Mouse (Mus musculus) ES-E14 (cell line): ENCODE data around the gene Fancg.

Source experiments
- CHD2 ChIP-seq: IDR thresholded peaks from 2 replicates; pipeline ENCODE4 v1.6.1; 2014; ENCODE audit warnings: mild to moderate bottlenecking, low read depth, low read length, inconsistent platforms
- MAFK ChIP-seq: IDR thresholded peaks from 2 replicates; pipeline ENCODE4 v1.6.1; 2014; ENCODE audit warnings: mild to moderate bottlenecking, low read depth, low read length, inconsistent platforms; ENCODE audit not compliant: insufficient read depth
- ZC3H11A ChIP-seq: IDR thresholded peaks from 2 replicates; pipeline ENCODE4 v1.6.1; 2012; ENCODE audit warnings: low read depth, mild to moderate bottlenecking, inconsistent platforms, low read length, borderline replicate concordance
- ZNF384 ChIP-seq: IDR thresholded peaks from 2 replicates; pipeline ENCODE4 v1.6.1; 2012; ENCODE audit warnings: low read depth, low read length, inconsistent platforms

DNA sequence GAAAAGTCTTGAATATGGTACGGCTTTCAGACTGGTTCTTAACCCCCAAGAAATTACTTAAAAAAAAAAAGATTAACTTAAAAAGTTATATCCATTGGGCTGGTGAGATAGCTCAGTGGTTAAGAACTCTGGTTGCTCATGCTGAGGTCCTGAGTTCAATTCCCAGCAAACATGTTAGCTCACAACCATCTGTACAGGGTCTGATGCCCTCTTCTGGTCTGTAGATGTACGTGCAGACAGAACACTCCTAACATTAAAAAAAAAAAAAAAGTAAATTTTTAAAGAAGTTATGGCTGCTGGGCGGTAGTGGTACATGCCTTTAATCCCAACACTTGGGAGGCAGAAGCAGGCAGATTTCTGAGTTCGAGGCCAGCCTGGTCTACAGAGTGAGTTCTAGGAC is 32.2 kb downstream of the Fancg start:
- TF ChIP-seq ZNF384 (peak; percentile 93), CHD2 (no peak), MAFK (no peak), ZC3H11A (no peak)
